Mouse (Mus musculus): ENCODE measurements at regions not wholly inside any gene's neighbourhood (a gene's known extent, or its start where the extent isn't known, plus 50 kb on each side); places are given as distances from the start of the nearest gene placed in this dataset.

- Histone ChIP-seq H3K27ac (ENCODE audit: control insufficient read depth, insufficient read depth, low read depth, low read length, poor library complexity) (no peak overlapping the region), H3K4me3 (replicated peaks; ENCODE audit: control insufficient read depth, low read depth, low read length) (no peak overlapping the region), H3K4me1 (ENCODE audit: control insufficient read depth, insufficient read depth, low read length) (no peaks in the 10 kb centered on the region)
- TF ChIP-seq POLR2A (IDR thresholded peaks at IDR 0.05; ENCODE audit: borderline replicate concordance, control insufficient read depth, low read depth, low read length): no peak
- no peak for TF ChIP-seq CTCF (IDR thresholded peaks at IDR 0.05; ENCODE audit: control insufficient read depth, insufficient read depth, low read length)
- WGBS: 10% methylated on average over 2 of the region's 2 CpGs
These were observed 96.9 kb downstream of the Fam204a start for GRCm38 (mm10) chr19:60129635-60130034.

GRCm38 (mm10) chr19:60124638-60125037 lies 101.9 kb downstream of the Fam204a start:
- no peak for TF ChIP-seq POLR2A (IDR thresholded peaks at IDR 0.05; ENCODE audit: borderline replicate concordance, control insufficient read depth, low read depth, low read length)
- TF ChIP-seq CTCF (IDR thresholded peaks at IDR 0.05; ENCODE audit: control insufficient read depth, insufficient read depth, low read length): no peak
- Histone ChIP-seq H3K4me1 (ENCODE audit: control insufficient read depth, insufficient read depth, low read length) (no peaks in the 10 kb centered on the region), H3K27ac (ENCODE audit: control insufficient read depth, insufficient read depth, low read depth, low read length, poor library complexity) (no peak overlapping the region), H3K4me3 (replicated peaks; ENCODE audit: control insufficient read depth, low read depth, low read length) (no peak overlapping the region)
- 78% methylated on average over 2 of the region's 2 CpGs for WGBS

GRCm38 (mm10) chr19:60120917-60121316 lies 105.6 kb downstream of the Fam204a start:
- TF ChIP-seq CTCF (IDR thresholded peaks at IDR 0.05; ENCODE audit: control insufficient read depth, insufficient read depth, low read length): no peak
- no peak for TF ChIP-seq POLR2A (IDR thresholded peaks at IDR 0.05; ENCODE audit: borderline replicate concordance, control insufficient read depth, low read depth, low read length)
- no peak overlapping the region for H3K27ac ChIP-seq (ENCODE audit: control insufficient read depth, insufficient read depth, low read depth, low read length, poor library complexity)
- WGBS: 26% methylated on average over 5 of the region's 5 CpGs
- no peak overlapping the region for H3K4me3 ChIP-seq (replicated peaks; ENCODE audit: control insufficient read depth, low read depth, low read length)
- no peaks in the 10 kb centered on the region for H3K4me1 ChIP-seq (ENCODE audit: control insufficient read depth, insufficient read depth, low read length)

GRCm38 (mm10) chr19:60119051-60119450 lies 107.5 kb downstream of the Fam204a start:
- 72% methylated on average over 1 of the region's 1 CpGs for WGBS
- Histone ChIP-seq H3K4me3 (replicated peaks; ENCODE audit: control insufficient read depth, low read depth, low read length) (no peak overlapping the region), H3K4me1 (ENCODE audit: control insufficient read depth, insufficient read depth, low read length) (no peaks in the 10 kb centered on the region), H3K27ac (ENCODE audit: control insufficient read depth, insufficient read depth, low read depth, low read length, poor library complexity) (no peak overlapping the region)
- TF ChIP-seq POLR2A (IDR thresholded peaks at IDR 0.05; ENCODE audit: borderline replicate concordance, control insufficient read depth, low read depth, low read length) (no peak), CTCF (IDR thresholded peaks at IDR 0.05; ENCODE audit: control insufficient read depth, insufficient read depth, low read length) (no peak)

- Histone ChIP-seq H3K4me1 (ENCODE audit: control insufficient read depth, insufficient read depth, low read length) (no peaks in the 10 kb centered on the region), H3K4me3 (replicated peaks; ENCODE audit: control insufficient read depth, low read depth, low read length) (no peak overlapping the region), H3K27ac (ENCODE audit: control insufficient read depth, insufficient read depth, low read depth, low read length, poor library complexity) (no peak overlapping the region)
- 66% methylated on average over 7 of the region's 7 CpGs for WGBS
- TF ChIP-seq CTCF (IDR thresholded peaks at IDR 0.05; ENCODE audit: control insufficient read depth, insufficient read depth, low read length) (no peak), POLR2A (IDR thresholded peaks at IDR 0.05; ENCODE audit: borderline replicate concordance, control insufficient read depth, low read depth, low read length) (no peak)
These were observed 112.7 kb downstream of the Fam204a start for GRCm38 (mm10) chr19:60113666-60114388.

GRCm38 (mm10) chr19:60110278-60110677 lies 116.2 kb downstream of the Fam204a start:
- no peaks in the 10 kb centered on the region for H3K4me1 ChIP-seq (ENCODE audit: control insufficient read depth, insufficient read depth, low read length)
- H3K4me3 ChIP-seq (replicated peaks; ENCODE audit: control insufficient read depth, low read depth, low read length): no peak overlapping the region
- 86% methylated on average over 6 of the region's 6 CpGs for WGBS
- no peak for TF ChIP-seq POLR2A (IDR thresholded peaks at IDR 0.05; ENCODE audit: borderline replicate concordance, control insufficient read depth, low read depth, low read length)
- no peak for TF ChIP-seq CTCF (IDR thresholded peaks at IDR 0.05; ENCODE audit: control insufficient read depth, insufficient read depth, low read length)
- no peak overlapping the region for H3K27ac ChIP-seq (ENCODE audit: control insufficient read depth, insufficient read depth, low read depth, low read length, poor library complexity)

GRCm38 (mm10) chr19:60109488-60109887 lies 117.0 kb downstream of the Fam204a start:
- TF ChIP-seq POLR2A (IDR thresholded peaks at IDR 0.05; ENCODE audit: borderline replicate concordance, control insufficient read depth, low read depth, low read length) (no peak), CTCF (IDR thresholded peaks at IDR 0.05; ENCODE audit: control insufficient read depth, insufficient read depth, low read length) (no peak)
- Histone ChIP-seq H3K4me1 (ENCODE audit: control insufficient read depth, insufficient read depth, low read length) (no peaks in the 10 kb centered on the region), H3K4me3 (replicated peaks; ENCODE audit: control insufficient read depth, low read depth, low read length) (no peak overlapping the region), H3K27ac (ENCODE audit: control insufficient read depth, insufficient read depth, low read depth, low read length, poor library complexity) (no peak overlapping the region)
- WGBS: 85% methylated on average over 8 of the region's 8 CpGs

GRCm38 (mm10) chr19:60097915-60098314 lies 128.6 kb downstream of the Fam204a start:
- Histone ChIP-seq H3K4me3 (replicated peaks; ENCODE audit: control insufficient read depth, low read depth, low read length) (no peak overlapping the region), H3K27ac (ENCODE audit: control insufficient read depth, insufficient read depth, low read depth, low read length, poor library complexity) (no peak overlapping the region), H3K4me1 (ENCODE audit: control insufficient read depth, insufficient read depth, low read length) (no peaks in the 10 kb centered on the region)
- WGBS: 66% methylated on average over 3 of the region's 3 CpGs
- TF ChIP-seq POLR2A (IDR thresholded peaks at IDR 0.05; ENCODE audit: borderline replicate concordance, control insufficient read depth, low read depth, low read length): no peak
- TF ChIP-seq CTCF (IDR thresholded peaks at IDR 0.05; ENCODE audit: control insufficient read depth, insufficient read depth, low read length): no peak

- no peaks in the 10 kb centered on the region for H3K4me1 ChIP-seq (ENCODE audit: control insufficient read depth, insufficient read depth, low read length)
- H3K27ac ChIP-seq (ENCODE audit: control insufficient read depth, insufficient read depth, low read depth, low read length, poor library complexity): no peak overlapping the region
- no peak for TF ChIP-seq POLR2A (IDR thresholded peaks at IDR 0.05; ENCODE audit: borderline replicate concordance, control insufficient read depth, low read depth, low read length)
- no peak for TF ChIP-seq CTCF (IDR thresholded peaks at IDR 0.05; ENCODE audit: control insufficient read depth, insufficient read depth, low read length)
- H3K4me3 ChIP-seq (replicated peaks; ENCODE audit: control insufficient read depth, low read depth, low read length): no peak overlapping the region
- 82% methylated on average over 3 of the region's 3 CpGs for WGBS
These were observed 131.5 kb upstream of the Rab11fip2 start for GRCm38 (mm10) chr19:60074986-60075385.
